Mouse (Mus musculus) stomach, embryonic 16.5 days (tissue): Measurements from ENCODE around the gene Bahcc1. TPM values are rescaled to one million over a fixed set of nuclear protein-coding genes. Genes with fewer than 3 reads are reported as not detected.
A peak's percentile ranks its signal among the peaks of the same experiment; 100 is the strongest.

Experiments
- ATAC-seq: fragments of 200-750 bp; cut with Nextera tagmentation; 2 replicates; pipeline ENCODE4 v1.8.0; 2017; ENCODE audit warnings: moderate number of reproducible peaks, moderate TSS enrichment; ENCODE audit not compliant: insufficient read depth, low FRiP score
- H3K27ac ChIP-seq: fragments of 300-500 bp; sonication (generic); 2 replicates; pipeline ENCODE4 v1.5.1; 2014; ENCODE audit warnings: low read length
- H3K27me3 ChIP-seq: fragments of 300-500 bp; sonication (generic); 2 replicates; pipeline ENCODE4 v1.6.1; 2014; ENCODE audit warnings: low read length, control low read depth, mixed read lengths; ENCODE audit not compliant: control insufficient read depth, insufficient read depth
- H3K36me3 ChIP-seq: fragments of 300-500 bp; sonication (generic); 2 replicates; pipeline ENCODE4 v1.6.1; 2014; ENCODE audit warnings: low read length; ENCODE audit not compliant: control insufficient read depth, insufficient read depth
- H3K4me1 ChIP-seq: fragments of 300-500 bp; sonication (generic); 2 replicates; pipeline ENCODE4 v1.6.1; 2014; ENCODE audit warnings: low read length, control low read depth, mixed read lengths; ENCODE audit not compliant: control insufficient read depth, insufficient read depth
- H3K4me2 ChIP-seq: fragments of 300-500 bp; sonication (generic); 2 replicates; pipeline ENCODE4 v1.6.1; 2014; ENCODE audit warnings: low read depth, low read length, mixed read lengths
- H3K4me3 ChIP-seq: fragments of 300-500 bp; sonication (generic); replicated peaks from 2 replicates; pipeline ENCODE4 v1.5.1; 2014; ENCODE audit warnings: mild to moderate bottlenecking, low read length
- H3K9ac ChIP-seq: fragments of 300-500 bp; sonication (generic); 2 replicates; pipeline ENCODE4 v1.6.1; 2014; ENCODE audit warnings: low read length
- H3K9me3 ChIP-seq: fragments of 300-500 bp; sonication (generic); replicated peaks from 2 replicates; pipeline ENCODE4 v1.6.1; 2016; ENCODE audit warnings: low read length, control low read depth; ENCODE audit not compliant: control insufficient read depth
- WGBS: fragments of 180-500 bp; shearing (Covaris S2); extraction: QIAGEN DNeasy Blood & Tissue Kit; methylation state at CpG from one replicate; pipeline ENCODE4 v1.1.7; 2014; 5-methylcytosine and 5-hydroxymethylcytosine counted together
- polyA plus RNA-seq: library from polyadenylated mRNA; unstranded; fragments of >200 nt; fragmentation: Nextera tagmentation; extraction: Ambion mirVana; gene quantifications from 2 replicates; pipeline ENCODE4 v1.2.1, GENCODE M21; 2015

Bahcc1 gene
- polyA plus RNA-seq, 1 experiment from 2014 or later: 4.5 TPM

DNA sequence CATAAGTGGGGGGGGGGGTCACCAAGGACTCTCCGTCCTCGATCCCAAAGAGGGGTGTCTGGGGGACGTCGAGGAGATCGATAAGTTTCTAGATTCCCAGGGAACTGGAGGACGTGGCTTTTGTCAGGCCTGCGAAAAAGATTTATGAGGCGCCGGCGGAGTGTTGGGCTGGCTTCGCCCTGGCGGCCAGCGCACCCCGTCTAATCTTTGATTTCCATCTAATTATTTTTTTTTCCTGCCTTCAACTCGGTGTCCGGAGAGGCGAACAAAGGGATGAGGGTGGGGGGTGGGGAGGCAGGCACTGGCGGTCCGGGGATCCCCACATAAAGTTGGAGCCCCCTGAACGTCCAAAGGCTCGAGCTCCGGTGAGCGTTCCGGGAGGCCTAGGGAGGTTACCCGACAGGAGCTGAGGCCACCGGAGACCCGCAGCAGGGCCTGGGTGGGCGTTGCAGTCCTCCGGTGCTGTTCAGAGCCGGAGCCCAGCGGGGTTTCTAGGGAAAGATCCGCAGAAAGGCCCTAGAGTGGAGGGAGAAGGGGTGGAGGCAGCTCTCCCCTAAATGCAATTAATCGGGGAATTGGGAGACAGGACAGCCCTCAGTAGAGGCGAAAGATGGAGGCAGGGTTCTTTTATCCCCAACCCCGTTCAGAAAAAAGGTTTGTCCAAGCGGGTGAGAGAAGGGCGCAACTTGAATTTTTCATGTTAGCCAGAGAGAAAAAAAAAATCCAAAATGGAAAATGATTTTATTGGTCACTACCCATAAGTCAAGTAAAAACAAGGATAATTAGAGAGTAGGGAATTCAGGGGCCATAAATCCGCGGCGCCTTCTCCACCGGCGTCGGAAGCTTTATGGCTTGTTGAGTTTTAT, 45.3 kb upstream of the Bahcc1 start:
- H3K4me1 ChIP-seq: peaks cover 51% of the 10 kb centered on the region
- no peaks in the 10 kb centered on the region for H3K27me3 ChIP-seq
- ATAC-seq: no peak
- peak overlapping the region; percentile 69 for H3K27ac ChIP-seq
- peak overlapping the region; percentile 88 for H3K4me3 ChIP-seq
- no peaks in the 10 kb centered on the region for H3K36me3 ChIP-seq
- H3K4me2 ChIP-seq: peak overlapping the region; percentile 95
- H3K9me3 ChIP-seq: no peaks in the 10 kb centered on the region
- peak overlapping the region; percentile 99 for H3K9ac ChIP-seq
- WGBS: 1% methylated on average over 43 of the region's 43 CpGs

DNA sequence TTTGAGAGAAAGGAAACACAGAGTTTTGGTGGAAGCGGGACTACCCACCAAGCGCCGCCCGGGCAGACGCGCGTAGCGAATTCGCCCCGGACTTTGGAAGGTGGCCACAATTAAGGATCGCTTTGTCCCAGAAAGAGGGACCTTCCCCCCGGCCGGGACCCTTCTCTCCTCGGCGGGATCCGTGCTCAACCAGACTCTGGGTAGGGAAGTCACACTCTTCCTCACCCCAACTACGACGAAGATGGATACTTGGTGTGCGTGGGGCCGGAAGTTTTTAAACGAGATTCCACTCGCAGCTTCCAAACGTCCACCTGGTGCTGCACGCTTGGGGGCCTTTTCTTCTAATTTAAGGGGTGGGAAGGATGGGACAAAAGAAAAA, 44.7 kb upstream of the Bahcc1 start:
- under 1% methylated on average over 24 of the region's 24 CpGs for WGBS
- H3K4me1 ChIP-seq: peaks cover 47% of the 10 kb centered on the region

DNA sequence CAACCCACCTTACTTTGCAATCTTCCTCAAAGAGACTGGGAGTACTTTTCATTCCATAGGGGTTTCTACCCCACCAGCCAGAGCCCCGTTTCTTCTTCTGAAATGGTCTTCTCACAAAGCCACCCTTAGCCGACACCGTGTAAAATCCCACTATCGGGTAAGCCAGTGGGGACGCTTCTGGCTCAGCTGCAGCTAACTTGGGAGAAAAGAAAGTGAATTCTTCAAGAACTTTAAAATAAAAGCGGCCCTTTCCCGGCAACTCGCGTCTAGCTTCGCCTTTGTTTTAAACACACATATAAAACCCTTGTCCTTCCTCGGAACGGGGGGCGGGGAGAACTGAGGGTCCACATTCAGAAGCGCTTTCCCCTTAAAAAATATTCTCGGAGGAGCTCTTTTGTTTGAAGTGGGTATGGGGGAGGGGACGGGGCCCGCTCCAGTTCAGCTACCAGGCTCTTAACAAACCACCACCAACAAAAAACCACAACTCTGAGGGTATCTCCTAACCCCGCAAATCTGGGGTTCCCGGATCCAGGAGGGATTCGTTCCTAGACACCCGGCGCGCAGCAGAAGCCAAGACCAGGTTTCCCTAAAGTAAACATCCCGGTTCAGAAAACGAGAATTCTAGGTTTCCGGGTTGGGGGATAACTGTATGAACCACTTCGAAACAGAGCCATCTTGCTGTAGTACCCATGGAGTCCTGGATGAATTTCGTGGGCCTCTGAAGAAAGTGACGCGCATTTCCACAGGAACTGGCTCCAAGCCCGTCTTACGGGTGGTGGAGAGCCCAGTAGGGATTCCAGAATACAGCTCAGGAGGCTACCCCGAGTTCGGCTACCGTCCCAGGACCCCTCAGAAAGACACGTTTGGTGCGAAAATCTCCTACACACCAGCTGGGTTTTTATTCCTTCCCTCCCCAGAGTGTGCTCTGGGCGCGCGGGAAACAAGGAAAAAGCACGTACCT, 44.0 kb upstream of the Bahcc1 start:
- no peak for ATAC-seq
- no peaks in the 10 kb centered on the region for H3K9me3 ChIP-seq
- H3K4me2 ChIP-seq: peak overlapping the region; percentile 95
- H3K36me3 ChIP-seq: no peaks in the 10 kb centered on the region
- H3K27ac ChIP-seq: peak overlapping the region; percentile 98
- WGBS: under 1% methylated on average over 41 of the region's 41 CpGs
- peaks cover 40% of the 10 kb centered on the region for H3K4me1 ChIP-seq
- peak overlapping the region; percentile 99 for H3K9ac ChIP-seq
- H3K27me3 ChIP-seq: no peaks in the 10 kb centered on the region
- peak overlapping the region; percentile 88 for H3K4me3 ChIP-seq

More for the DNA sequence above, 44.7 kb upstream of the Bahcc1 start:
- Histone ChIP-seq H3K9me3 (no peaks in the 10 kb centered on the region), H3K9ac (peak overlapping the region; percentile 99), H3K27ac (peak overlapping the region; percentile 69), H3K4me3 (peak overlapping the region; percentile 88), H3K27me3 (no peaks in the 10 kb centered on the region), H3K4me2 (peak overlapping the region; percentile 95), H3K36me3 (no peaks in the 10 kb centered on the region)
- no peak for ATAC-seq

DNA sequence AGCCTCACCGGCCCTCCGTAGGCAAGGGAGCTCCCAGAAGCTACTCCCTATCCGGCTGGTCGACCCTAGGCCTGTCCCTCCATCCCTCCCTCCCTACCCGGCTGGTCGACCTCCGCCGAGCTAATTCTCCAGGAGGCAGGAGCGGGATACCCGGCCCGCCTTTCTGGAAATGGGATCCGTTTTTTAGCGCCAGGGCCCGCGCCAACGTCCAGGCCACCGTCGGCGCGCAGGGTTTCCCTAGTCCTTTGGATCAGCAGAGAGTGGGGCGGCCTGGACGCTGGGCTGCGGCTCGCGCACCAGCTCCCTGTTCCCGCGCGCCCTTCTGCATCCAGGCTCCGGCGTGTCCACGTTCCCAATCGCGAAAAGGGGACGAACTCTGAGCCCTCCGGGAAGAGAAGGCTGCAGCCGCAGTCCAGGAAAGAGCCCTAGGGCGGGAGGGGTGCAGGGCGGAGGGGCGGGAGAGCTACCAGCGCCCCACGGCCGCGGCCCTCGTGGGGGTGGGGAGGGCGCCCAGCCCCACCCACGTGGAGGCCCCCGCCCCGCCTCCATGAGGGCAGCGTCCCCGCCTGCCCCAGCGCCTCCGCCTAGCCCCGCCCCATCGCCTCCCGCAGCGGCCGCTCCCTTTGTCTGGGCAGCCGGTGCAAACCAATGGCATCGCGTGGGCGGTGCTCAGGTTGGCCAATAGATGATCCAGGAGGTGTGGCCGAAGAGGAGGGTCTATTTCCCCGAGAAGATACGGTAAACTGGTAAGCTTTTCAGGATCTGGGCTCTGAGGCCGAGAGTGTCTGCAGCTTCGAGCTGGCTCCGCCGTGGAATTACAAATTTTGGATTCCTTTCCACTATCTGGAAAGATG, 43.1 kb upstream of the Bahcc1 start:
- peaks cover 31% of the 10 kb centered on the region for H3K4me1 ChIP-seq
- H3K36me3 ChIP-seq: no peaks in the 10 kb centered on the region
- under 1% methylated on average over 67 of the region's 68 CpGs for WGBS
- H3K27ac ChIP-seq: peak overlapping the region; percentile 98
- H3K9ac ChIP-seq: peak overlapping the region; percentile 99
- H3K4me2 ChIP-seq: peak overlapping the region; percentile 95
- peak; percentile 96 for ATAC-seq
- H3K9me3 ChIP-seq: no peaks in the 10 kb centered on the region
- no peaks in the 10 kb centered on the region for H3K27me3 ChIP-seq
- H3K4me3 ChIP-seq: peak overlapping the region; percentile 88

DNA sequence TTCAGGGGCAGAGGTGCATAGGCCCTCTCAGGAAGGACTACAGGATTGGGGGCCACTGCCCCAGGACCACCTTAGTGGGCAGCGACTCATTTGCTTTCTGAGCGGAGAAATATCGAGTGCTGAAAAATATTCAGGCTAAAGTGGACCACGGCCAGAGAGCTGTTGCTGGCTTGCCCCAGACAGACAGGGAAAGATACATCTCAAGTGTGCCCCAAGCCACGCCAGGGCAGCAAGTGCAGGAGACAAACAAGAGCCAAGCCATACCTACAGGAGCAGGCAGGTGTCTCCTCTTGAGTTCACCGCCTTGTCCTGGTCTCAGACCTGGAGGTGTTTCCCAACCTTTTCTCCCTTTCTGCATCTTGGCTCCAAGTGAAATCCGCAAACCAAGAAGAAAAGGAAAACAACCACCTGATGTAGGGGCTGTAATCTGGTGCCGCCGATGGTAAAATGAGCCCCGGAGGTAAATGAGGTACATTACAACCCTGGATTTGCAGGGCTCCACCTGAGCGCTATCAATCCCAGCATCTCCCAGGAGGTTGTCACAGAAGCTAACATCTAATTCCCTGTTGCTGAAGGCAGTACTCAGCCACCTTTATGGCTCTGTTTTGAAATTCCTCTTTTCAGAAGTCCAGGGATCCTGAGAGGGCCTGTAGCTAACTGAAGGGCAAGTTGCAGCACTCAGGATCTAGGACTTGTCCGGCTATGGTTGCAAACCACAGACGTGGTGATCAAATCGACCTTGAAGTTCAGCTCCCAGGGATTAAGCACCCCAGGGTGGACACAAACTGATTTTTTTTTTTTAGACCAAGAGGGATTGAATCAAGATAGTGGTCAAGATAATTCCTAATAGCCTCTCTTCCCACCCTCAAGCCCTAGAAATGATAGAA, 42.0 kb upstream of the Bahcc1 start:
- Histone ChIP-seq H3K4me3 (peak overlapping the region; percentile 88), H3K4me1 (peaks cover 20% of the 10 kb centered on the region), H3K36me3 (no peaks in the 10 kb centered on the region), H3K27ac (peak overlapping the region; percentile 82), H3K9ac (peak overlapping the region; percentile 69), H3K27me3 (no peaks in the 10 kb centered on the region), H3K4me2 (peak overlapping the region; percentile 60), H3K9me3 (no peaks in the 10 kb centered on the region)
- WGBS: 42% methylated on average over 14 of the region's 14 CpGs
- no peak for ATAC-seq

DNA sequence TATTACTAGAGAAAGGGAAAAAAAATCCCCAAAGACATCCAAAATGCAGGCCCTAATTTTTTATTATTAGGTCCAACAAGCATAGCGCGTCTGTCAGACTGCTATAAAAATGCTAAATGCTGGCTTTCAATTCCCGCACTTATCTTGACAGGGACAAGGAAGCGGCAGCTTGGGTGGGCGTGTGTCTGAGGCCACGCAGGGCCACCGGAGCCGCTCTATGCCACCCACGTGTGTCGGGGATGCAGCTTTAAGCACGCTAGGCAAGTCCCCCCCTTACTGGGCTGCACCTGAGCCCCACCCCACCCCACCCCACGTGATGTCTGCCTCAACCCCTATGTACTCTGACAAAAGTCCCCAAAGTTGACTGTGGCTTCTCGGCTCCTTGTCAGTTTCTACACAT, 33.9 kb upstream of the Bahcc1 start:
- no peak for ATAC-seq
- Histone ChIP-seq H3K9ac (no peak overlapping the region), H3K9me3 (no peaks in the 10 kb centered on the region), H3K27me3 (no peaks in the 10 kb centered on the region), H3K4me2 (no peak overlapping the region), H3K36me3 (no peaks in the 10 kb centered on the region), H3K4me1 (peaks cover 7% of the 10 kb centered on the region), H3K4me3 (no peak overlapping the region), H3K27ac (no peak overlapping the region)
- WGBS: 32% methylated on average over 13 of the region's 13 CpGs

DNA sequence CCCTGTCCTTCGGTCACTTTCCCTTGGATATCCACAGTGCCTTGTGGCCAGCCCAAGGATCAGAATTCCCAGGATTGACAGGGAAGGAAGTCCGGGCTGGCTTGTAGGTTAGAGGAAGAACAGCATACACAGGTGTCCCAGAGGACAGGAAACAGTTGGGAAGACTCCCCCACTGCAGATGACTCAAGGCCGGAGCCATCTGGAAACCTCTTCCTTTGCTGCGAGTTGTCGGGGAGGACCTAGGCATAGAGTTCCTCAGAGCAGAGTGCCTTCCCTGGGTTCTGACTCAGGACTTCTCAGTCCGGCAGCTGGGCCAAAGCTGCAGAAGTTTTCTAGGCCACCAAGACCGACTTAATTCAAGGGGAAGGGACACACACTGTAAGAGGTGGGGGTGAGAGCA, 33.0 kb upstream of the Bahcc1 start:
- no peaks in the 10 kb centered on the region for H3K36me3 ChIP-seq
- H3K27ac ChIP-seq: peak overlapping the region; percentile 22; the same call in 1 of the 2 replicates
- no peak for ATAC-seq
- H3K27me3 ChIP-seq: no peaks in the 10 kb centered on the region
- no peak overlapping the region for H3K4me2 ChIP-seq
- H3K4me3 ChIP-seq: no peak overlapping the region
- H3K9ac ChIP-seq: no peak overlapping the region
- no peaks in the 10 kb centered on the region for H3K9me3 ChIP-seq
- 53% methylated on average over 7 of the region's 7 CpGs for WGBS
- H3K4me1 ChIP-seq: peaks cover 7% of the 10 kb centered on the region

DNA sequence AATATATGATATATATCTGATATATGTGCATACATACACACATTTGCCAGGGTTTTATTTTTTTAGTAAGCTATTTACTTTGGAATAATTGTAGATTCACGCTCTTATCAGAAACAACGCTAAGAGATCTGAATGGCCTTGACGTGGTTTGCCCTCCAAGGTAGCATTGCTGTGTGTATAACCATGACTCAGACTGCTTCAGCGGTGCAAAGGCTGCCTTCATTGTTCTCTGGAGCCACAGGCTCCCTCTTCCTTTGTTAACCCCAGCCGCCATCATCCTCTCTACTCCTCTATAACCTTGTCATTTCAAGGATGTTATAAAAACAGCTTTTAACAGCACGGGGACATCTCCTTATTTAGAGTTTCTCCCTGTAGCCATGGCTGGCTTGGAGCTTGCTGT, 32.1 kb upstream of the Bahcc1 start:
- Histone ChIP-seq H3K9me3 (no peaks in the 10 kb centered on the region), H3K4me1 (peaks cover 7% of the 10 kb centered on the region), H3K36me3 (no peaks in the 10 kb centered on the region), H3K27me3 (no peaks in the 10 kb centered on the region), H3K4me3 (no peak overlapping the region), H3K9ac (no peak overlapping the region), H3K27ac (no peak overlapping the region), H3K4me2 (no peak overlapping the region)
- 56% methylated on average over 6 of the region's 6 CpGs for WGBS
- ATAC-seq: no peak
